In the genomic region with DNA sequence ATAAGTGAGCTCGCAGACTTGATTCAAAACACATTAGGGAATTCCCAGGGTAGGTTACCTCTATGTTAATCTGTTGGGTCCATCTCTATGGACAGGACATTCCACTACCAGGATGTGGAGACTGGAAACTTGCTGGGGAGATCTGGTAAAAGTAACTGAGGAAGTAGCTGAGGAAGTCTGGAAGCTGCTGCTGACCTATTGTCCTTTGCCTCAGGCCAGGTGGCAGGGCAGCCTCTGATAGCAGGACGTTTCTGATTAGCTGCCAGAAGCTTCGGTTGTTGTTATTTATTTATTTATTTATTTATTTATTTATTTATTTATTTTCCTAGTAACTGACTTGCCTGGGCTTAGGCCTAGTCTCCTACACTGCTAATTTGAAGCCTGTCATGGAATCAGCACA, we compare ENCODE assay signal across 24 mouse cellular contexts. TPM values are rescaled to one million over a fixed set of nuclear protein-coding genes. Genes with fewer than 3 reads are reported as not detected.
A peak's percentile ranks its signal among the peaks of the same experiment; 100 is the strongest.
DNase-seq lines count a peak whose midpoint lies in the region; ATAC-seq and TF ChIP-seq lines count a peak whose summit lies in the region.
"Had no signal": no experiment of that assay in that cellular context is flagged by ENCODE, and none has a peak within 500 bp of the region (broad histone marks: within the 10 kb centered on the region; RNA-seq: fewer than 3 reads in every experiment).

No protein-coding gene starts in this region.

- H3K4me2 ChIP-seq in liver, embryonic 11.5 days, result no peak overlapping the region; the same call in 1 of the 2 replicates
- no peak overlapping the region for H3K4me2 ChIP-seq in midbrain, embryonic 14.5 days (ENCODE audit: low read length)
- H3K4me2 ChIP-seq: embryonic facial prominence, embryonic 12.5 days; forebrain, embryonic 13.5 days; forebrain, embryonic 15.5 days had no signal

- 0 out of 2 replicates have a peak overlapping the region, but pooled peaks have one; percentile 12 for H3K27ac ChIP-seq in liver, adult 2 months (replicated peaks; ENCODE audit: insufficient read depth, low read depth, low read length)
- H3K27ac ChIP-seq in liver, embryonic 11.5 days (ENCODE audit: low read depth, low read length), result no peak overlapping the region
- H3K27ac ChIP-seq in midbrain, embryonic 14.5 days (replicated peaks; ENCODE audit: low read depth, low read length), result no peak overlapping the region
- H3K27ac ChIP-seq: embryonic facial prominence, embryonic 10.5 days; embryonic facial prominence, embryonic 12.5 days; forebrain, embryonic 13.5 days; forebrain, embryonic 15.5 days had no signal

- H3K9me3 ChIP-seq in erythroblast, embryonic 14.5 days (ENCODE audit: control insufficient read depth, low read length), result no peaks in the 10 kb centered on the region
- no peaks in the 10 kb centered on the region for H3K9me3 ChIP-seq in liver, embryonic 11.5 days (ENCODE audit: control insufficient read depth, low read length)
- no peaks in the 10 kb centered on the region for H3K9me3 ChIP-seq in midbrain, embryonic 14.5 days (ENCODE audit: control insufficient read depth, low read length)
- H3K9me3 ChIP-seq: embryonic facial prominence, embryonic 10.5 days; embryonic facial prominence, embryonic 12.5 days; forebrain, embryonic 13.5 days; forebrain, embryonic 15.5 days; G1E had no signal

- H3K9ac ChIP-seq in liver, adult 2 months (ENCODE audit: low read depth, low read length), result no peak overlapping the region
- H3K9ac ChIP-seq in liver, embryonic 11.5 days (ENCODE audit: low read depth, low read length), result no peak overlapping the region
- no peak overlapping the region for H3K9ac ChIP-seq in midbrain, embryonic 14.5 days (replicated peaks; ENCODE audit: low read length)
- H3K9ac ChIP-seq: embryonic facial prominence, embryonic 12.5 days; forebrain, embryonic 13.5 days; forebrain, embryonic 15.5 days; forebrain, postnatal 0 days had no signal

- DNase-seq in heart, adult 11 months, result peak; percentile 92
- no peak for DNase-seq in heart, postnatal 14 days
- peak; percentile 52 for DNase-seq in liver, adult 2 months (ENCODE audit: extremely low read depth, low read depth, low spot score)
- no peak for DNase-seq in liver, embryonic 11.5 days (ENCODE audit: low spot score)
- DNase-seq in midbrain, embryonic 14.5 days, result no peak
- DNase-seq: adrenal gland, adult 2 months; adrenal gland, postnatal 10 days; adrenal gland, postnatal 25 days; B cell, adult 2 months; cerebellum, adult 11-12 months; cerebellum, adult 2 months; cerebellum, adult 9-10 months; cerebellum, postnatal 10 days; cerebellum, postnatal 25 days; forebrain, postnatal 0 days had no signal

- TF ChIP-seq CTCF in liver, adult 2 months (IDR thresholded peaks at IDR 0.05; ENCODE audit: low read depth, low read length), result no peak

- intact Hi-C loops in heart, postnatal 14 days (cut with DNase I), result no loop called here

- H3K27me3 ChIP-seq in erythroblast, embryonic 14.5 days (ENCODE audit: control insufficient read depth), result no peaks in the 10 kb centered on the region
- H3K27me3 ChIP-seq in liver, adult 2 months (ENCODE audit: control insufficient read depth, insufficient read depth, low read length), result no peaks in the 10 kb centered on the region
- no peaks in the 10 kb centered on the region for H3K27me3 ChIP-seq in liver, embryonic 11.5 days (replicated peaks; ENCODE audit: control insufficient read depth, insufficient read depth, low read length)
- no peaks in the 10 kb centered on the region for H3K27me3 ChIP-seq in midbrain, embryonic 14.5 days (ENCODE audit: control insufficient read depth, insufficient read depth, low read length)
- H3K27me3 ChIP-seq: CH12.LX; embryonic facial prominence, embryonic 12.5 days; forebrain, embryonic 13.5 days; forebrain, embryonic 15.5 days had no signal

- no peaks in the 10 kb centered on the region for H3K36me3 ChIP-seq in erythroblast, embryonic 14.5 days (ENCODE audit: control insufficient read depth)
- no peaks in the 10 kb centered on the region for H3K36me3 ChIP-seq in liver, adult 2 months (ENCODE audit: control insufficient read depth, insufficient read depth, low read length)
- no peaks in the 10 kb centered on the region for H3K36me3 ChIP-seq in liver, embryonic 11.5 days (ENCODE audit: control insufficient read depth, insufficient read depth, low read length)
- H3K36me3 ChIP-seq in midbrain, embryonic 14.5 days (ENCODE audit: control insufficient read depth, insufficient read depth, low read length), result no peaks in the 10 kb centered on the region
- H3K36me3 ChIP-seq: embryonic facial prominence, embryonic 10.5 days; embryonic facial prominence, embryonic 12.5 days; forebrain, embryonic 15.5 days; G1E had no signal

- peaks cover 39% of the 10 kb centered on the region for H3K4me1 ChIP-seq in erythroblast, embryonic 14.5 days (ENCODE audit: control insufficient read depth)
- H3K4me1 ChIP-seq in liver, adult 2 months (ENCODE audit: control insufficient read depth, insufficient read depth, low read length), result peaks cover 28% of the 10 kb centered on the region
- peaks cover 21% of the 10 kb centered on the region for H3K4me1 ChIP-seq in liver, embryonic 11.5 days (replicated peaks; ENCODE audit: control insufficient read depth, insufficient read depth, low read length)
- H3K4me1 ChIP-seq in midbrain, embryonic 14.5 days (ENCODE audit: control insufficient read depth, insufficient read depth, low read length), result no peaks in the 10 kb centered on the region
- H3K4me1 ChIP-seq: embryonic facial prominence, embryonic 12.5 days; forebrain, embryonic 13.5 days; forebrain, embryonic 15.5 days had no signal

- 33% methylated on average over 3 of the region's 3 CpGs for WGBS in liver, adult 2 months
- WGBS in liver, embryonic 11.5 days, result 46% methylated on average over 3 of the region's 3 CpGs
- WGBS in midbrain, embryonic 14.5 days, result 80% methylated on average over 3 of the region's 3 CpGs

- TF ChIP-seq POLR2A in liver, adult 2 months (IDR thresholded peaks at IDR 0.05; ENCODE audit: extremely low read depth, insufficient read depth, low read length), result no peak

- H3K79me2 ChIP-seq in liver, adult 2 months (ENCODE audit: control insufficient read depth, insufficient read depth, low read length), result no peaks in the 10 kb centered on the region

- no peak for ATAC-seq in erythroblast, adult 5-6 weeks (replicated peaks; ENCODE audit: low FRiP score, poor library complexity, severe bottlenecking)
- ATAC-seq in liver, embryonic 11.5 days (replicated peaks; ENCODE audit: low FRiP score), result no peak
- ATAC-seq in midbrain, embryonic 14.5 days (ENCODE audit: low FRiP score, low TSS enrichment), result no peak
- ATAC-seq: CD4-positive, CD25-positive, alpha-beta regulatory T cell, adult 4 months; forebrain, embryonic 13.5 days; forebrain, embryonic 15.5 days; forebrain, postnatal 0 days had no signal

- peak overlapping the region; percentile 50 for H3K4me3 ChIP-seq in erythroblast, embryonic 14.5 days (replicated peaks)
- H3K4me3 ChIP-seq in liver, adult 2 months (ENCODE audit: insufficient read depth, low read depth, low read length), result no peak overlapping the region
- H3K4me3 ChIP-seq in liver, embryonic 11.5 days (ENCODE audit: low read depth, low read length), result no peak overlapping the region
- H3K4me3 ChIP-seq in midbrain, embryonic 14.5 days (replicated peaks; ENCODE audit: low read depth, low read length), result no peak overlapping the region
- H3K4me3 ChIP-seq: embryonic facial prominence, embryonic 10.5 days; embryonic facial prominence, embryonic 12.5 days; forebrain, embryonic 13.5 days; forebrain, embryonic 15.5 days had no signal

RNA-seq across cellular contexts. Expression of gene Cdk20, which starts 28.6 kb away (rescaled TPM):
- 0.86 and 1.3 TPM in 2 replicates for polyA plus RNA-seq in erythroblast, embryonic 14.5 days (2012)
- total RNA-seq in erythroblast, adult 5-6 weeks (2015; ENCODE audit: low replicate concordance), result 0.63 TPM in 1 of 2 replicates, not detected in the other
- total RNA-seq in erythroblast, adult 5-6 weeks (2017; ENCODE audit: low replicate concordance), result 0.51 TPM in 1 of 2 replicates, not detected in the other
- 1 to 10 TPM; 3.4 to 5.0 TPM for total RNA-seq in heart, postnatal 14 days (2021)
- total RNA-seq in liver, adult 2 months (2014; rRNA removed), result 4.0 and 5.6 TPM in 2 replicates
- polyA plus RNA-seq in liver, adult 2 months (2012; rRNA removed), result 11.8 and 15.7 TPM in 2 replicates
- polyA plus RNA-seq in liver, embryonic 11.5 days (2014; fragmentation: Nextera tagmentation; extraction: Ambion mirVana), result 6.4 and 7.9 TPM in 2 replicates
- polyA plus RNA-seq in midbrain, embryonic 14.5 days (2014; fragmentation: Nextera tagmentation; extraction: Ambion mirVana), result 20.2 and 22.0 TPM in 2 replicates

RNA-seq across cellular contexts. Expression of gene Ctsl, which starts 32.8 kb away (rescaled TPM):
- polyA plus RNA-seq in erythroblast, embryonic 14.5 days (2012), result 0.29 TPM in 1 of 2 replicates, not detected in the other
- 12.5 and 19.9 TPM in 2 replicates for total RNA-seq in erythroblast, adult 5-6 weeks (2015; ENCODE audit: low replicate concordance)
- total RNA-seq in erythroblast, adult 5-6 weeks (2017; ENCODE audit: low replicate concordance), result 4.5 and 17.6 TPM in 2 replicates
- 100 to 1,000 TPM; 260 to 267 TPM for total RNA-seq in heart, postnatal 14 days (2021)
- 624 and 654 TPM in 2 replicates for total RNA-seq in liver, adult 2 months (2014; rRNA removed)
- polyA plus RNA-seq in liver, adult 2 months (2012; rRNA removed), result 252 and 300 TPM in 2 replicates
- polyA plus RNA-seq in liver, embryonic 11.5 days (2014; fragmentation: Nextera tagmentation; extraction: Ambion mirVana), result 160 and 164 TPM in 2 replicates
- 117 and 130 TPM in 2 replicates for polyA plus RNA-seq in midbrain, embryonic 14.5 days (2014; fragmentation: Nextera tagmentation; extraction: Ambion mirVana)

Comparison
In these comparisons a context has a peak if more than half of its experiments do, and no peak if none do; other contexts are left out.
1. DNase-seq: peak in heart, adult 11 months (single experiment) and liver, adult 2 months (single experiment); none in heart, postnatal 14 days (0 of 2), liver, embryonic 11.5 days (single experiment) and midbrain, embryonic 14.5 days (single experiment).
2. RNA of gene Ctsl, which starts 32.8 kb away (polyA plus RNA-seq): 252 to 300 TPM in liver, adult 2 months, 160 to 164 TPM in liver, embryonic 11.5 days and 117 to 130 TPM in midbrain, embryonic 14.5 days; 0.29 TPM in erythroblast, embryonic 14.5 days; every median in the first group is over 10 times any median in the second.